Mouse (Mus musculus) thymus, adult 2 months (tissue): ENCODE measurements around the gene Rassf8.

Experiments
- CTCF ChIP-seq: fragments of 200-500 bp; IDR thresholded peaks from 2 replicates; pipeline ENCODE4 v1.5.1; 2012; ENCODE audit warnings: mild to moderate bottlenecking, control low read depth, low read length, moderate library complexity, borderline replicate concordance; ENCODE audit not compliant: control insufficient read depth, poor library complexity, insufficient read depth; ENCODE audit errors: extremely low read depth
- POLR2A ChIP-seq: fragments of 200-500 bp; IDR thresholded peaks from 2 replicates; pipeline ENCODE4 v1.6.1; 2012; ENCODE audit warnings: mild to moderate bottlenecking, low read length, control low read depth, moderate library complexity; ENCODE audit not compliant: control insufficient read depth, poor library complexity, insufficient read depth; ENCODE audit errors: extremely low read depth

DNA sequence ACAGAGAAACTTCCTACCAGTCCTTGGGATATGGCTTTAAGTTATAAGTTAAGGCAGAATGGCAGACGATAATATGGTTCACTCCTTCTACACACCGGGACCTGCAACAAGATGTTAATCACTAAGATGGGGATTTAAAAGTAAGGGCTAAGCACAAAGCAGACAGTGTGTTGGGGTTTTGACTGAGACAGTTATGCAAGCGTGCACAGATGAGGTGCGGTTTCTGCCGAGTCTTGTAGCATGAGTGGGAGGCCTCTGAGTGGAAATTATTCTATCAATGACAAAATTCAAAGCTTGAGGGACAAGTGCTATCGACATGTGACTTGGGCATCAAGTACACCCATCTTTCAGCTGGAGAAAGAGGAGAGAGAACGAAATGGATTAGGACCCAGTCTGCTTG, 106.2 kb downstream of the Rassf8 start:
- no peak for TF ChIP-seq CTCF
- TF ChIP-seq POLR2A = no peak
